Mouse (Mus musculus) embryonic facial prominence, embryonic 12.5 days (tissue): ENCODE results near the gene Siglecg. TPM values are rescaled to one million over a fixed set of nuclear protein-coding genes. Genes with fewer than 3 reads are reported as not detected.

Experiments
- ATAC-seq: fragments of 200-750 bp; cut with Nextera tagmentation; 2 replicates; pipeline ENCODE4 v1.8.0; 2017; ENCODE audit not compliant: insufficient number of reproducible peaks, insufficient read depth, low FRiP score, low TSS enrichment
- H3K27ac ChIP-seq: fragments of 300-500 bp; sonication (generic); 2 replicates; pipeline ENCODE4 v1.5.1; 2016; ENCODE audit warnings: mild to moderate bottlenecking
- H3K27me3 ChIP-seq: fragments of 300-500 bp; sonication (generic); 2 replicates; pipeline ENCODE4 v1.6.1; 2016; ENCODE audit warnings: mild to moderate bottlenecking, moderate library complexity
- H3K36me3 ChIP-seq: fragments of 300-500 bp; sonication (generic); 2 replicates; pipeline ENCODE4 v1.6.1; 2016; ENCODE audit warnings: mild to moderate bottlenecking
- H3K4me1 ChIP-seq: fragments of 300-500 bp; sonication (generic); 2 replicates; pipeline ENCODE4 v1.6.1; 2016
- H3K4me2 ChIP-seq: fragments of 300-500 bp; sonication (generic); replicated peaks from 2 replicates; pipeline ENCODE4 v1.6.1; 2016; ENCODE audit warnings: mild to moderate bottlenecking, moderate library complexity
- H3K4me3 ChIP-seq: fragments of 300-500 bp; sonication (generic); 2 replicates; pipeline ENCODE4 v1.5.1; 2016; ENCODE audit warnings: mild to moderate bottlenecking
- H3K9ac ChIP-seq: fragments of 300-500 bp; sonication (generic); 2 replicates; pipeline ENCODE4 v1.6.1; 2016; ENCODE audit warnings: mild to moderate bottlenecking, moderate library complexity
- H3K9me3 ChIP-seq: fragments of 300-500 bp; sonication (generic); 2 replicates; pipeline ENCODE4 v1.6.1; 2016; ENCODE audit warnings: mild to moderate bottlenecking, moderate library complexity
- WGBS: fragments of 180-500 bp; shearing (Covaris S2); methylation state at CpG from one replicate; pipeline ENCODE4 v1.1.7; 2016; 5-methylcytosine and 5-hydroxymethylcytosine counted together
- polyA plus RNA-seq: library from polyadenylated mRNA; unstranded; fragments of >200 nt; fragmentation: Nextera tagmentation; extraction: Ambion mirVana; gene quantifications from 2 replicates; pipeline ENCODE4 v1.2.1, GENCODE M21; 2016

The Siglecg gene
- polyA plus RNA-seq, 1 experiment from 2014 or later, result 0.04 TPM

- Histone ChIP-seq H3K27me3 (no peaks in the 10 kb centered on the region), H3K36me3 (no peaks in the 10 kb centered on the region), H3K4me1 (peaks cover 9% of the 10 kb centered on the region), H3K4me3 (peak overlapping the region; percentile 45), H3K4me2 (peak overlapping the region; percentile 83), H3K9ac (peak overlapping the region; percentile 57), H3K27ac (peak overlapping the region; percentile 96), H3K9me3 (no peaks in the 10 kb centered on the region)
- peak; percentile 82 for ATAC-seq
- WGBS, result 1% methylated on average over 36 of the region's 36 CpGs
Observed at GRCm38 (mm10) chr7:43443126-43443916, 35.3 kb downstream of the Siglecg start.

GRCm38 (mm10) chr7:43443917-43444293, 35.9 kb downstream of the Siglecg start, which contains the start of the genes Etfb and Gm45233:
Gene Etfb (plus strand): TSS chr7:43444083.
Gene Gm45233 (plus strand): TSS chr7:43444128.
- Histone ChIP-seq H3K9ac (peak within 1 kb of the TSS; percentile 57), H3K4me1 (peaks cover 9% of the 10 kb centered on the region), H3K27me3 (no peaks in the 10 kb centered on the region), H3K27ac (peak within 1 kb of the TSS; percentile 96), H3K9me3 (no peaks in the 10 kb centered on the region), H3K4me3 (peak within 1 kb of the TSS; percentile 45), H3K4me2 (peak within 1 kb of the TSS; percentile 83), H3K36me3 (no peaks in the 10 kb centered on the region)
- peak; percentile 96 for ATAC-seq
- under 1% methylated on average over 27 of the region's 27 CpGs for WGBS

- no peak overlapping the region for H3K4me3 ChIP-seq
- 92% methylated on average over 4 of the region's 4 CpGs for WGBS
- no peak overlapping the region for H3K27ac ChIP-seq
- peaks cover 11% of the 10 kb centered on the region for H3K36me3 ChIP-seq
- no peak overlapping the region for H3K9ac ChIP-seq
- no peak overlapping the region for H3K4me2 ChIP-seq
- peaks cover 9% of the 10 kb centered on the region for H3K4me1 ChIP-seq
- H3K27me3 ChIP-seq, result no peaks in the 10 kb centered on the region
- no peaks in the 10 kb centered on the region for H3K9me3 ChIP-seq
- ATAC-seq, result no peak
Observed at GRCm38 (mm10) chr7:43447801-43448200, 39.8 kb downstream of the Siglecg start.

GRCm38 (mm10) chr7:43448246-43448645, 40.2 kb downstream of the Siglecg start:
- Histone ChIP-seq H3K27ac (no peak overlapping the region), H3K36me3 (peaks cover 15% of the 10 kb centered on the region), H3K4me2 (no peak overlapping the region), H3K27me3 (no peaks in the 10 kb centered on the region), H3K4me1 (peaks cover 9% of the 10 kb centered on the region), H3K9ac (no peak overlapping the region), H3K9me3 (no peaks in the 10 kb centered on the region), H3K4me3 (no peak overlapping the region)
- no peak for ATAC-seq
- 89% methylated on average over 2 of the region's 3 CpGs for WGBS

- 90% methylated on average over 2 of the region's 2 CpGs for WGBS
- peaks cover 29% of the 10 kb centered on the region for H3K36me3 ChIP-seq
- H3K9me3 ChIP-seq, result no peaks in the 10 kb centered on the region
- ATAC-seq, result no peak
- H3K9ac ChIP-seq, result no peak overlapping the region
- no peak overlapping the region for H3K4me2 ChIP-seq
- no peak overlapping the region for H3K27ac ChIP-seq
- peaks cover 3% of the 10 kb centered on the region; the same call in 1 of the 2 replicates for H3K4me1 ChIP-seq
- no peak overlapping the region for H3K4me3 ChIP-seq
- H3K27me3 ChIP-seq, result no peaks in the 10 kb centered on the region
Observed at GRCm38 (mm10) chr7:43449811-43450210, 41.8 kb downstream of the Siglecg start.

- no peaks in the 10 kb centered on the region for H3K9me3 ChIP-seq
- no peak for ATAC-seq
- no peak overlapping the region for H3K4me3 ChIP-seq
- H3K4me1 ChIP-seq, result no peaks in the 10 kb centered on the region
- H3K27ac ChIP-seq, result no peak overlapping the region
- H3K36me3 ChIP-seq, result peaks cover 45% of the 10 kb centered on the region
- no peak overlapping the region for H3K9ac ChIP-seq
- no peak overlapping the region for H3K4me2 ChIP-seq
- WGBS, result 93% methylated on average over 11 of the region's 11 CpGs
- H3K27me3 ChIP-seq, result no peaks in the 10 kb centered on the region
Observed at GRCm38 (mm10) chr7:43451726-43452125, 43.7 kb downstream of the Siglecg start.

- Histone ChIP-seq H3K4me3 (no peak overlapping the region), H3K27ac (no peak overlapping the region), H3K4me2 (no peak overlapping the region), H3K36me3 (peaks cover 54% of the 10 kb centered on the region), H3K4me1 (no peaks in the 10 kb centered on the region), H3K9ac (no peak overlapping the region), H3K9me3 (no peaks in the 10 kb centered on the region), H3K27me3 (no peaks in the 10 kb centered on the region)
- WGBS, result 54% methylated on average over 4 of the region's 4 CpGs
- no peak for ATAC-seq
Observed at GRCm38 (mm10) chr7:43452609-43453008, 44.6 kb downstream of the Siglecg start.

- H3K9me3 ChIP-seq, result no peaks in the 10 kb centered on the region
- no peak overlapping the region for H3K4me2 ChIP-seq
- H3K4me1 ChIP-seq, result no peaks in the 10 kb centered on the region
- no peak for ATAC-seq
- no peak overlapping the region for H3K9ac ChIP-seq
- 82% methylated on average over 14 of the region's 14 CpGs for WGBS
- H3K27ac ChIP-seq, result no peak overlapping the region
- H3K4me3 ChIP-seq, result no peak overlapping the region
- H3K36me3 ChIP-seq, result peaks cover 59% of the 10 kb centered on the region
- H3K27me3 ChIP-seq, result no peaks in the 10 kb centered on the region
Observed at GRCm38 (mm10) chr7:43453599-43454355, 45.8 kb downstream of the Siglecg start.

GRCm38 (mm10) chr7:43454371-43454770, 46.4 kb downstream of the Siglecg start:
- H3K27me3 ChIP-seq, result no peaks in the 10 kb centered on the region
- H3K9me3 ChIP-seq, result no peaks in the 10 kb centered on the region
- no peak overlapping the region for H3K4me2 ChIP-seq
- H3K9ac ChIP-seq, result no peak overlapping the region
- H3K36me3 ChIP-seq, result peaks cover 59% of the 10 kb centered on the region
- no peak overlapping the region for H3K27ac ChIP-seq
- H3K4me3 ChIP-seq, result no peak overlapping the region
- 89% methylated on average over 6 of the region's 6 CpGs for WGBS
- no peak for ATAC-seq
- no peaks in the 10 kb centered on the region for H3K4me1 ChIP-seq

- Histone ChIP-seq H3K4me2 (no peak within 1 kb of the TSS), H3K27ac (no peak within 1 kb of the TSS), H3K4me1 (0 out of 2 replicates have a peak, but pooled peaks cover 4% of the 10 kb centered on the region), H3K27me3 (peaks cover 19% of the 10 kb centered on the region; the same call in 1 of the 2 replicates), H3K9ac (no peak within 1 kb of the TSS), H3K4me3 (no peak within 1 kb of the TSS), H3K36me3 (peaks cover 4% of the 10 kb centered on the region; the same call in 1 of the 2 replicates), H3K9me3 (no peaks in the 10 kb centered on the region)
- WGBS, result 68% methylated on average over 4 of the region's 4 CpGs
- ATAC-seq, result no peak
Observed at GRCm38 (mm10) chr7:43462851-43463250, 54.8 kb downstream of the Siglecg start, which contains the start of gene Vsig10l. Gene Vsig10l (plus strand): TSS chr7:43463151.

GRCm38 (mm10) chr7:43463976-43464375, 56.0 kb downstream of the Siglecg start:
- ATAC-seq, result no peak
- 72% methylated on average over 7 of the region's 7 CpGs for WGBS
- H3K9me3 ChIP-seq, result no peaks in the 10 kb centered on the region

More at GRCm38 (mm10) chr7:43463976-43464375, 56.0 kb downstream of the Siglecg start:
- 0 out of 2 replicates have a peak, but pooled peaks cover 4% of the 10 kb centered on the region for H3K4me1 ChIP-seq
- no peaks in the 10 kb centered on the region for H3K36me3 ChIP-seq
- no peak overlapping the region for H3K27ac ChIP-seq
- no peak overlapping the region for H3K4me3 ChIP-seq
- H3K4me2 ChIP-seq, result no peak overlapping the region
- H3K9ac ChIP-seq, result no peak overlapping the region
- peaks cover 19% of the 10 kb centered on the region; the same call in 1 of the 2 replicates for H3K27me3 ChIP-seq
